Mouse (Mus musculus) MEL (cell line): ENCODE measurements around the gene Rbms3.

Experiments
- CTCF ChIP-seq, 3 experiments: IDR thresholded peaks in 2 of 3; conservative IDR thresholded peaks in 1 of 3; 2 replicates each; pipeline ENCODE4 v1.5.1; 2011 to 2012; ENCODE audit warnings: low read length in 3 of 3, low read depth in 2 of 3, mild to moderate bottlenecking in 2 of 3, improper control_type of control experiment in 1 of 3, inconsistent platforms in 1 of 3, mixed read lengths in 1 of 3, moderate library complexity in 1 of 3; ENCODE audit not compliant: control insufficient read depth in 1 of 3, insufficient read depth in 1 of 3, poor library complexity in 1 of 3, severe bottlenecking in 1 of 3
- E2F4 ChIP-seq: IDR thresholded peaks from 2 replicates; pipeline ENCODE4 v1.6.1; 2011; ENCODE audit warnings: low read depth, low read length, improper control_type of control experiment, borderline replicate concordance
- ELF1 ChIP-seq: IDR thresholded peaks from 2 replicates; pipeline ENCODE4 v1.6.1; 2014; ENCODE audit warnings: low read depth, mild to moderate bottlenecking, inconsistent platforms, low read length, improper control_type of control experiment, moderate library complexity
- HCFC1 ChIP-seq: IDR thresholded peaks from 2 replicates; pipeline ENCODE4 v1.6.1; 2012; ENCODE audit warnings: low read depth, mild to moderate bottlenecking, inconsistent platforms, low read length, improper control_type of control experiment, moderate library complexity
- MAZ ChIP-seq: IDR thresholded peaks from 2 replicates; pipeline ENCODE4 v1.6.1; 2012; ENCODE audit warnings: low read depth, mild to moderate bottlenecking, inconsistent platforms, low read length, improper control_type of control experiment
- NELFE ChIP-seq: IDR thresholded peaks from 2 replicates; pipeline ENCODE4 v1.6.1; 2011; ENCODE audit warnings: low read depth, low read length, improper control_type of control experiment
- POLR2A ChIP-seq, 2 experiments: IDR thresholded peaks; 2 replicates each; pipeline ENCODE4 v1.6.1; 2011 to 2012; ENCODE audit warnings: low read length in 2 of 2, mild to moderate bottlenecking in 2 of 2, control low read depth in 1 of 2, improper control_type of control experiment in 1 of 2, low read depth in 1 of 2, moderate library complexity in 1 of 2; ENCODE audit not compliant: control insufficient read depth in 1 of 2, insufficient read depth in 1 of 2, poor library complexity in 1 of 2
- TCF12 ChIP-seq: IDR thresholded peaks from 2 replicates; pipeline ENCODE4 v1.6.1; 2014; ENCODE audit warnings: low read depth, mild to moderate bottlenecking, inconsistent platforms, low read length, improper control_type of control experiment, moderate library complexity
- ZNF384 ChIP-seq: IDR thresholded peaks from 2 replicates; pipeline ENCODE4 v1.6.1; 2012; ENCODE audit warnings: low read depth, mild to moderate bottlenecking, inconsistent platforms, low read length, improper control_type of control experiment

DNA sequence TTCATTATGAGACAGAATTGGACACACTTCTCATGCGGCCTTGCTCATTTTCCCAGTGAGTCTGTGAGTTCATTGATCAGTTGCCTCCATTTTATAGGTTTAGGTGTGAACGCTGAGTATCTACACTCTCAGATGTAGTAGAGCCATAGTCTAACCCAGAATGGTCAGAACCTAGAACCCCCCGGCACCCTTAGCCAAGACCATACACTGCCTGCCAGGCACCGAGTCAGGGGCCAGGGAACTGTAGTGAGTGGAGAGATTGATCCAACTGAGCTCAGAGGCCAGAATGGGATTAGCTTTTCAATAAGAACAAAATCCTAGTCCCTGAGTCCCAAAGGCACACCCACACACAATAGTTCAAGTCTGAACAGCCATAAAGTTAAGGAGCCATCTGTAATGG lies 475.1 kb downstream of the Rbms3 start:
- TF ChIP-seq ZNF384 (no peak), POLR2A (IDR thresholded peaks at IDR 0.05; ENCODE audit: control insufficient read depth in 1 of 2, insufficient read depth in 1 of 2, low read depth in 1 of 2, low read length in 2 of 2, poor library complexity in 1 of 2) (no peak), MAZ (no peak), HCFC1 (no peak), ELF1 (no peak), NELFE (no peak), CTCF (IDR thresholded peaks at IDR 0.05 in 2 of 3, conservative IDR thresholded peaks at IDR 0.05 in 1 of 3; ENCODE audit: control insufficient read depth in 1 of 3, insufficient read depth in 1 of 3, low read depth in 2 of 3, low read length in 3 of 3, poor library complexity in 1 of 3, severe bottlenecking in 1 of 3) (no peak), TCF12 (no peak), E2F4 (no peak)
